Mouse (Mus musculus): ENCODE data around the gene Ncs1. TPM values are rescaled to one million over a fixed set of nuclear protein-coding genes. Genes with fewer than 3 reads are reported as not detected.

Gene Ncs1
- polyA plus RNA-seq, 1 experiment = 0.75 TPM

- no peaks in the 10 kb centered on the region for H3K36me3 ChIP-seq (ENCODE audit: control insufficient read depth, insufficient read depth, low read length)
- no peaks in the 10 kb centered on the region; the same call in 1 of the 2 replicates for H3K4me1 ChIP-seq (ENCODE audit: control insufficient read depth, insufficient read depth, insufficient read length, low read length)
- no peaks in the 10 kb centered on the region for H3K27me3 ChIP-seq (ENCODE audit: control insufficient read depth, insufficient read depth, low read length)
- WGBS = 70% methylated on average over 9 of the region's 9 CpGs
- H3K4me3 ChIP-seq (ENCODE audit: low read depth, low read length) = no peak overlapping the region
- TF ChIP-seq CTCF (IDR thresholded peaks at IDR 0.05; ENCODE audit: extremely low read depth, insufficient read length, insufficient replicate concordance, low read depth, low read length) (no peak), POLR2A (IDR thresholded peaks at IDR 0.05; ENCODE audit: low read depth, low read length) (no peak)
- no peak overlapping the region for H3K27ac ChIP-seq (ENCODE audit: insufficient read depth, low read depth, low read length)
These were observed 57.6 kb downstream of the Ncs1 start for GRCm38 (mm10) chr2:31303177-31303576.

- no peaks in the 10 kb centered on the region for H3K4me1 ChIP-seq (ENCODE audit: control insufficient read depth, insufficient read depth, insufficient read length, low read length)
- no peaks in the 10 kb centered on the region for H3K27me3 ChIP-seq (ENCODE audit: control insufficient read depth, insufficient read depth, low read length)
- no peak overlapping the region for H3K4me3 ChIP-seq (ENCODE audit: low read depth, low read length)
- H3K36me3 ChIP-seq (ENCODE audit: control insufficient read depth, insufficient read depth, low read length) = no peaks in the 10 kb centered on the region
- no peak overlapping the region for H3K27ac ChIP-seq (ENCODE audit: insufficient read depth, low read depth, low read length)
- TF ChIP-seq POLR2A (IDR thresholded peaks at IDR 0.05; ENCODE audit: low read depth, low read length) (no peak), CTCF (IDR thresholded peaks at IDR 0.05; ENCODE audit: extremely low read depth, insufficient read length, insufficient replicate concordance, low read depth, low read length) (no peak)
- 50% methylated on average over 9 of the region's 9 CpGs for WGBS
These were observed 58.6 kb downstream of the Ncs1 start for GRCm38 (mm10) chr2:31304191-31304590.

- H3K4me3 ChIP-seq (ENCODE audit: low read depth, low read length) = no peak overlapping the region
- H3K27ac ChIP-seq (ENCODE audit: insufficient read depth, low read depth, low read length) = no peak overlapping the region
- H3K36me3 ChIP-seq (ENCODE audit: control insufficient read depth, insufficient read depth, low read length) = no peaks in the 10 kb centered on the region
- H3K27me3 ChIP-seq (ENCODE audit: control insufficient read depth, insufficient read depth, low read length) = no peaks in the 10 kb centered on the region
- WGBS = 76% methylated on average over 22 of the region's 22 CpGs
- H3K4me1 ChIP-seq (ENCODE audit: control insufficient read depth, insufficient read depth, insufficient read length, low read length) = no peaks in the 10 kb centered on the region
- TF ChIP-seq POLR2A (IDR thresholded peaks at IDR 0.05; ENCODE audit: low read depth, low read length) (no peak), CTCF (IDR thresholded peaks at IDR 0.05; ENCODE audit: extremely low read depth, insufficient read length, insufficient replicate concordance, low read depth, low read length) (no peak)
These were observed 59.4 kb downstream of the Ncs1 start for GRCm38 (mm10) chr2:31304801-31305665.

GRCm38 (mm10) chr2:31305684-31306083 is 60.1 kb downstream of the Ncs1 start:
- H3K36me3 ChIP-seq (ENCODE audit: control insufficient read depth, insufficient read depth, low read length) = no peaks in the 10 kb centered on the region
- H3K4me3 ChIP-seq (ENCODE audit: low read depth, low read length) = no peak overlapping the region
- H3K4me1 ChIP-seq (ENCODE audit: control insufficient read depth, insufficient read depth, insufficient read length, low read length) = no peaks in the 10 kb centered on the region
- TF ChIP-seq CTCF (IDR thresholded peaks at IDR 0.05; ENCODE audit: extremely low read depth, insufficient read length, insufficient replicate concordance, low read depth, low read length) (peak; percentile 49), POLR2A (IDR thresholded peaks at IDR 0.05; ENCODE audit: low read depth, low read length) (no peak)
- H3K27ac ChIP-seq (ENCODE audit: insufficient read depth, low read depth, low read length) = no peak overlapping the region
- WGBS = 43% methylated on average over 4 of the region's 4 CpGs
- no peaks in the 10 kb centered on the region for H3K27me3 ChIP-seq (ENCODE audit: control insufficient read depth, insufficient read depth, low read length)

- TF ChIP-seq CTCF (IDR thresholded peaks at IDR 0.05; ENCODE audit: extremely low read depth, insufficient read length, insufficient replicate concordance, low read depth, low read length) (peak; percentile 12; the same call in 1 of the 2 replicates), POLR2A (IDR thresholded peaks at IDR 0.05; ENCODE audit: low read depth, low read length) (no peak)
- 62% methylated on average over 4 of the region's 4 CpGs for WGBS
- Histone ChIP-seq H3K27me3 (ENCODE audit: control insufficient read depth, insufficient read depth, low read length) (no peaks in the 10 kb centered on the region), H3K4me3 (ENCODE audit: low read depth, low read length) (no peak overlapping the region), H3K36me3 (ENCODE audit: control insufficient read depth, insufficient read depth, low read length) (no peaks in the 10 kb centered on the region), H3K4me1 (ENCODE audit: control insufficient read depth, insufficient read depth, insufficient read length, low read length) (no peaks in the 10 kb centered on the region), H3K27ac (ENCODE audit: insufficient read depth, low read depth, low read length) (no peak overlapping the region)
These were observed 62.6 kb downstream of the Ncs1 start for GRCm38 (mm10) chr2:31308257-31308656.

- Histone ChIP-seq H3K27ac (ENCODE audit: insufficient read depth, low read depth, low read length) (no peak overlapping the region), H3K36me3 (ENCODE audit: control insufficient read depth, insufficient read depth, low read length) (no peaks in the 10 kb centered on the region), H3K4me3 (ENCODE audit: low read depth, low read length) (no peak overlapping the region), H3K4me1 (ENCODE audit: control insufficient read depth, insufficient read depth, insufficient read length, low read length) (no peaks in the 10 kb centered on the region), H3K27me3 (ENCODE audit: control insufficient read depth, insufficient read depth, low read length) (0 out of 2 replicates have a peak, but pooled peaks cover 4% of the 10 kb centered on the region)
- 42% methylated on average over 15 of the region's 15 CpGs for WGBS
- TF ChIP-seq CTCF (IDR thresholded peaks at IDR 0.05; ENCODE audit: extremely low read depth, insufficient read length, insufficient replicate concordance, low read depth, low read length) = no peak
These were observed 63.9 kb downstream of the Ncs1 start for GRCm38 (mm10) chr2:31309549-31309948.

- Histone ChIP-seq H3K27ac (ENCODE audit: insufficient read depth, low read depth, low read length) (peak within 1 kb of the TSS; percentile 50), H3K27me3 (ENCODE audit: control insufficient read depth, insufficient read depth, low read length) (peaks cover 4% of the 10 kb centered on the region; the same call in 1 of the 2 replicates), H3K4me3 (ENCODE audit: low read depth, low read length) (peak within 1 kb of the TSS; percentile 62), H3K36me3 (ENCODE audit: control insufficient read depth, insufficient read depth, low read length) (no peaks in the 10 kb centered on the region), H3K4me1 (ENCODE audit: control insufficient read depth, insufficient read depth, insufficient read length, low read length) (no peaks in the 10 kb centered on the region)
- no peak for TF ChIP-seq POLR2A (IDR thresholded peaks at IDR 0.05; ENCODE audit: low read depth, low read length)
- no peak for TF ChIP-seq CTCF (IDR thresholded peaks at IDR 0.05; ENCODE audit: extremely low read depth, insufficient read length, insufficient replicate concordance, low read depth, low read length)
- 2% methylated on average over 33 of the region's 33 CpGs for WGBS
These were observed 68.4 kb downstream of the Ncs1 start, which contains the start of gene Hmcn2 for GRCm38 (mm10) chr2:31314007-31314465. TSS of gene Hmcn2 (plus strand) at chr2:31314415.
